Mouse (Mus musculus) megakaryocyte, embryonic 14.5 days (primary cell): ENCODE measurements around the gene Micu1. TPM values are rescaled to one million over a fixed set of nuclear protein-coding genes. Genes with fewer than 3 reads are reported as not detected.

Experiments
- H3K27me3 ChIP-seq: replicated peaks from 2 replicates; pipeline ENCODE3; 2012; ENCODE audit warnings: inconsistent platforms
- H3K36me3 ChIP-seq: replicated peaks from 2 replicates; pipeline ENCODE3; 2012; ENCODE audit warnings: low read length, inconsistent platforms, mixed read lengths
- H3K4me1 ChIP-seq: 2 replicates; pipeline ENCODE4 v1.6.1; 2012; ENCODE audit warnings: inconsistent platforms
- H3K4me3 ChIP-seq: replicated peaks from 2 replicates; pipeline ENCODE3; 2012; ENCODE audit warnings: moderate library complexity, mild to moderate bottlenecking, inconsistent platforms
- H3K9me3 ChIP-seq: 2 replicates; pipeline ENCODE4 v1.6.1; 2012; ENCODE audit warnings: inconsistent platforms
- FLI1 ChIP-seq: IDR thresholded peaks from 2 replicates; pipeline ENCODE4 v1.6.1; 2012; ENCODE audit warnings: low read length, inconsistent platforms, mixed read lengths
- GATA1 ChIP-seq: IDR thresholded peaks from 3 replicates; pipeline ENCODE4 v1.6.1; 2012; ENCODE audit warnings: mixed read lengths, low read length, inconsistent platforms, borderline replicate concordance
- polyA plus RNA-seq: library from polyadenylated mRNA; stranded (reverse); fragments of >175 nt; gene quantifications from 2 replicates; pipeline ENCODE4 v1.2.3, GENCODE M21; 2012; ENCODE audit warnings: low replicate concordance; ENCODE audit not compliant: insufficient read depth

Micu1 gene
- polyA plus RNA-seq, 1 experiment: 100 TPM

DNA sequence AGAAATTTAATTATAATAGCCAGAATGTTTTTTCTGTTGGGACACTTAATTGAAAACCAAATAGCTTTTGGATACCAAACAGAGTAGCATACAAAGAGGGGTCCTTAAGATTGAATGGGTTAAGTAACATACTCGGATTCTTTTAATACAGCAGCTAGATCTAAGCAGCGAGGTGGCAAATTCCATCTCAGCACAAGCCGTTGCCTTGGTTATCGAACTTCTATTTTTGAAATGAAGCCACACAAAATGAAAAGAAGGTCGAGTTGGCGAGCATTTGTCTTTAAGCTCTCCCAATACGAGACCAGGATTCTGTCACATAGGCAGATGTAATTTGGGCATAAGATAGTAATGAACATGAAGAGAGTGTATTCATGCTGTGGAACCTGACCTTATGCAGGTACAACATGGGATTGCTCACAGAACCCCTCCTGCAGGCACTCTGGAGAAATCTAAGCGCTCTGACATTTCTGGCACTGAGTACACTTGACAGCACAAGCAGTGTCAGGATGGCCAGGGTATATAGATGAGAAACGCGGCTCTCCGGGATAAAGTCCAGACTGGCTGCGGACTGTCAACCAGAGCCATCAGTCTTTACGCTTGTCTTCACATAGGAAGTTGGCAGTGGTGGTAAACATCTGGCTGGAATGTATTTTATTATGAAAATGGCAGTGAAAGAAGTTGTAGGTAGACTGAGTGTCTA lies 71.3 kb downstream of the Micu1 start:
- TF ChIP-seq FLI1: no peak
- TF ChIP-seq GATA1: no peak
- Histone ChIP-seq H3K4me1 (peaks cover 6% of the 10 kb centered on the region; the same call in 1 of the 2 replicates), H3K4me3 (no peak overlapping the region), H3K9me3 (no peaks in the 10 kb centered on the region), H3K27me3 (no peaks in the 10 kb centered on the region), H3K36me3 (peaks cover 97% of the 10 kb centered on the region)

DNA sequence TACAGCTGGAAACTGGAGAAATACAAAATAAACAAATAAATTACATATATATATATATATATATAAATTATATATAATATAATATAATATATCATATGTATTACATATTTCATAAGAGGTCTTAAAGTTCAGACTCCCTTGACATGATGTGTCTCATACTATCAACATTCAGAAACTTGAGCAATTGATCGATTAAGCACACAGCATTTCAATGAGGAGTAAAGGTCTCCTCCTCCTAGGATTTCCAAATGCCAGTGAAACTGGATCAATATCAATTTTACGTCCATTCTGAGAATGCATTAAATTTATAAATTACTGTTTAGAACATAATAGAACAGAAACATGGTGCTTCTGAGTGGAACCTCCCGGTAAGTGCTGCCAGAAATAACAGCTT lies 71.9 kb downstream of the Micu1 start:
- no peak for TF ChIP-seq GATA1
- TF ChIP-seq FLI1: no peak
- H3K27me3 ChIP-seq: no peaks in the 10 kb centered on the region
- peaks cover 97% of the 10 kb centered on the region for H3K36me3 ChIP-seq
- no peaks in the 10 kb centered on the region for H3K9me3 ChIP-seq
- H3K4me3 ChIP-seq: no peak overlapping the region
- H3K4me1 ChIP-seq: peaks cover 11% of the 10 kb centered on the region

DNA sequence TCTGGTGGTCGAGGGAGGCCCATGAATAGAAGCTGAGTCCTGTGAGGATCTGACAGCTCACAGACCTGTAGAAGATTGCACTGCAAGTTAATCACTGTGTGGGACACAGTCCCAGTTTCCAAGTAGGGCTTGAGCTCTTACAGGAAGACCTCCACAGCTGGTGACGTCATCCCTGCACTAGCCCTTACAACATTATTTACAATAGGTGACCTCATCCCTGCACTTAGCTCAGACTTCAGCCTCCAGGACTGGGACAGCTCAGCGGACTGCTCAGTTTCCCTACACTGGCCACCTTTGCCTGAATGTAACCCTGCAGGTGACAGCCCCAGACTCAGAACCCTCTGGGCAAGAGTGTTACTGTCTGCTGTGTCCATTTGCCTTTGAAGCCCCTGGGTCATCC lies 75.0 kb downstream of the Micu1 start:
- H3K27me3 ChIP-seq: no peaks in the 10 kb centered on the region
- H3K9me3 ChIP-seq: no peaks in the 10 kb centered on the region
- TF ChIP-seq FLI1: no peak
- H3K4me3 ChIP-seq: no peak overlapping the region
- H3K4me1 ChIP-seq: peaks cover 24% of the 10 kb centered on the region
- H3K36me3 ChIP-seq: peaks cover 92% of the 10 kb centered on the region

GRCm38 (mm10) chr10:59778137-59778710 lies 75.9 kb downstream of the Micu1 start:
- TF ChIP-seq FLI1 (no peak), GATA1 (no peak)
- Histone ChIP-seq H3K4me1 (peaks cover 31% of the 10 kb centered on the region), H3K36me3 (peaks cover 93% of the 10 kb centered on the region), H3K27me3 (no peaks in the 10 kb centered on the region), H3K4me3 (no peak overlapping the region), H3K9me3 (no peaks in the 10 kb centered on the region)

GRCm38 (mm10) chr10:59780698-59781097 lies 78.4 kb downstream of the Micu1 start:
- H3K27me3 ChIP-seq: no peaks in the 10 kb centered on the region
- H3K4me1 ChIP-seq: peaks cover 40% of the 10 kb centered on the region
- H3K4me3 ChIP-seq: no peak overlapping the region
- TF ChIP-seq GATA1: no peak
- no peaks in the 10 kb centered on the region for H3K9me3 ChIP-seq
- peaks cover 94% of the 10 kb centered on the region for H3K36me3 ChIP-seq

- no peak overlapping the region for H3K4me3 ChIP-seq
- H3K36me3 ChIP-seq: peaks cover 94% of the 10 kb centered on the region
- peaks cover 43% of the 10 kb centered on the region for H3K4me1 ChIP-seq
- TF ChIP-seq FLI1: no peak
- no peak for TF ChIP-seq GATA1
- H3K27me3 ChIP-seq: no peaks in the 10 kb centered on the region
- no peaks in the 10 kb centered on the region for H3K9me3 ChIP-seq
Observed at GRCm38 (mm10) chr10:59781205-59781931, 79.1 kb downstream of the Micu1 start.

GRCm38 (mm10) chr10:59784731-59785685 lies 82.7 kb downstream of the Micu1 start:
- no peaks in the 10 kb centered on the region for H3K27me3 ChIP-seq
- H3K9me3 ChIP-seq: no peaks in the 10 kb centered on the region
- TF ChIP-seq FLI1 (no peak), GATA1 (no peak)
- no peak overlapping the region for H3K4me3 ChIP-seq
- peaks cover 100% of the 10 kb centered on the region for H3K36me3 ChIP-seq
- H3K4me1 ChIP-seq: peaks cover 39% of the 10 kb centered on the region

DNA sequence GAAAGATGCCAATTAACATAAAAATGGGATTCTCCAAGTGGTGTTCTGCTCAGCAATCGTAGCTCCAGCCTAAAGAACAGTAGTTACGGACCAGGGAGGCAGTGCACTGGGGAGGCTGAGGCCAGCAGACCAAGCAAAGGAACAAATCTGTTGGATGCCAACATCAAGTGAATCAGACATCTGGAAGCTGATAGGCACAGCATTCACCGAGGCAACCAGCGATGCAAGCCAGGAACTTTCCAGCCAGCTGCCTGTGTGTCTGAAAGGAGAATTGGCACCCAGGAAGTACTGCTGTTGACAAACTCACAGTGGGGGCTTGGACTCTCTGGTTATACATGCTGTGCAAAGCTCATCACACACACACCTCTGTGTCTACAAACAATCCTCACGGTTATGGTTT lies 84.0 kb downstream of the Micu1 start:
- H3K9me3 ChIP-seq: no peaks in the 10 kb centered on the region
- peaks cover 41% of the 10 kb centered on the region for H3K4me1 ChIP-seq
- TF ChIP-seq GATA1: no peak
- TF ChIP-seq FLI1: no peak
- no peaks in the 10 kb centered on the region for H3K27me3 ChIP-seq
- peaks cover 100% of the 10 kb centered on the region for H3K36me3 ChIP-seq
- no peak overlapping the region for H3K4me3 ChIP-seq

DNA sequence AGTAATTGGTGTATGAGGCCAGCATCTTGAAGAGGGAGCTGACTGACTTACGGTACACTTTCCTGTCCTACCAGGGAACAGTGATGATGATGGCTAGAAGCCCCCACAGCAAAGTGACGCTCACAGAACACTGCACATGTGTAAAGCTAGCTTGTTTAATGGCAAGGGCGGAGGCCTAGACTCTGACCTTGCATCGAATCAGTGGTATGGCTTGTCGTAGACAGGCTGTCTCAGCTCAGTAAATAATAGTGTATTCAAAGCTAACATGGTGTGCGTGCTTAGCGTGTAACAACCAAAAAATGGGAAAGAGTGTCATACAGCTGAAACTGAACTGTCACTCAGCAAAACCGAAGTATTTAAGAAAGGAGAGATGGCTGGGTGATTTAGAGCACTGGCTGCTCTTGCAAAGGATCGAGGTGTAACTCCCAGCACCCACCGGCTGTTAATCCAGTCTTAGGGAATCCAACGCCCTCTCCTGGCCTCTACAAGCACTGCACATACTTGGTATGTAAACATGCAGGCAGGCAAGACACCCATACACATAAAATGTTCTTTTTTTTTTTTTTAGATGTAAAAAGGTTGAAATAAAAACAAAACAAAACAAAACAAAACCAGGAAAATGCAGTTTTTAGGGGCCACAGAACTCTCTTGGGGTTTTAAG lies 85.0 kb downstream of the Micu1 start:
- H3K9me3 ChIP-seq: no peaks in the 10 kb centered on the region
- peaks cover 100% of the 10 kb centered on the region for H3K36me3 ChIP-seq

More for the DNA sequence above, 85.0 kb downstream of the Micu1 start:
- Histone ChIP-seq H3K4me3 (no peak overlapping the region), H3K4me1 (peaks cover 50% of the 10 kb centered on the region), H3K27me3 (no peaks in the 10 kb centered on the region)
- TF ChIP-seq GATA1: no peak
- TF ChIP-seq FLI1: no peak
